Mouse (Mus musculus) adrenal gland, postnatal 14 days (tissue): ENCODE measurements at regions not wholly inside any gene's neighbourhood (a gene's known extent, or its start where the extent isn't known, plus 50 kb on each side); places are given as distances from the start of the nearest gene placed in this dataset.
"Not testable (repeated sequence)": the region's sequence is repeated elsewhere in the genome, so short reads cannot be mapped to it uniquely, and the experiment has no call there.

ENCODE experiments used
- DNase-seq: peaks from one replicate; pipeline ENCODE4 v3.0.0; 2021; ENCODE audit warnings: mixed read lengths

DNA sequence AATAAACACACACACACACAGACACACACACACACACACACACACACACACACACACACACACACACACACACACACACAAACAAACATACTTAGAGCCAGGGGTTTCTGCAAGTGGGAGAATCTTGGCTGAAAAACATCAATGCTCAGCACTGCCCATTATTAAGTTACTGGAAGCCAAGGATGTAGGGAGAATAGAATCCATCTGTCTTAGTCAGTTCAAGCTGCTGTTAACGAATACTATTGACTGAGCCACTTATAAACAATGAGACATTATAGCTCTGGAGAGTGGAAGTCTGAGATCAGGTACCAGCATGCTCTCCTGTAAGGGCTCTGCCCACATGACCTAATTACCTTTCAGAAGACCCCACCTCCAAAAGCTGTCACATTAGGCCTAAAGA is 87.4 kb downstream of the Fam174b start:
- no peak for DNase-seq

- DNase-seq: peak; percentile 27
Observed at GRCm38 (mm10) chr7:73830581-73830980, 90.5 kb downstream of the Fam174b start.

DNA sequence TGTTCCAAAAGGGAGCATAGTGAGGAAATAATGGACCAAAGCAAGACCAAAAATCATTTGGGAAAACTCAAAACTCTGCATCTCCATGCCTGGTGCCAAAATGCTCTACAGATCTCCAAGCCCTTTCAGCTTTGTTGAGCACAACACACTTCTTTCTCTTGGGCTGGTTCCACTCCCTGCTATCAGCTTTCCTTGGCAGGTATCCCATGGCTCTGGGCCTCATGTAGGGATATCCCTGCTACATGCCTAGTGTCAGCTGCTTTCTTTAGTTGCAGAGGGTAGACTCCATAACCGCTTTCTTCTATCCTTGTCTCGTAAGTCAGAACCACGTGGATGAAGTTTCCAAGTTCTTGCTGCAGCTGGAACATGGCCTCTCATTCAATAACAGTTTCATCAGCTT is 100.3 kb downstream of the Fam174b start:
- no peak for DNase-seq

DNA sequence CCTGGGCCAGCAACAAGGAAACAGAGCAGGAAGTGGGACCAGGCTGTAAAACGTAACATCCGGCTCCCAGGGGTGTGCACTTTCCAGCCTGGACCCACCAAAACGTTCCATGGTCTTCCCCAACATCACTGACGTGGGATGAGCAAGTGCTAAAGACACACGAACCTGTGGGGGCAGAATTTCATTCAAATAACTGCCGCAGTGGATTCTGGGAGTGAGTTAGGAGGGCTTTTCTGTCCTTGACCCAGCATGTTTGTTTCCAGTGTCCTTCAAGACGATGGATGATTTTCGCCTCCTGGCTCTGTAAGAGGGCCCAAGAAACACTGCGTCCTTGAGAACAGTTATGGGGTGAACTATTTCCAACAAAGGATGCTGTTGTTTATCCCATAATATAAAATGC is 112.1 kb downstream of the Fam174b start:
- no peak for DNase-seq

GRCm38 (mm10) chr7:73853296-73853950 is 113.3 kb downstream of the Fam174b start:
- not testable (repeated sequence) for DNase-seq

DNA sequence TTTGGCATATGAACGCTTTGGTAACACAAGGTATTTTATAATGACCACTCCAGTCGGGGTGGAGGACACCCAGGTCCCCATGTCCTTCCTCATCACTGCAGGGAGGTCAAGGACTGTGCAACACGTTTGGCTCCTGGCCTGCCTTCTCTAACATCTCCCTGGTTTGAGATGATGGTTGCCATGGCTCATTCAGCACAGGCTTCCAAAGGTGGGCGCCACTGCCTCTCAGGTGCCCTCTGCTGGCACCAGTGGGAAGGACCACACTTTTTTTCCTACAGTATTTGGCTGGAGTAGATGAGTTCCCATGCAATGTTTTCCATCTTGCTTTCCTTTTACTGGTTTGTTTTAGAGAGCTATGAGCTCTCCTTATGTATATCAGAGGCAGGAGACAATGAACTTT is 115.4 kb downstream of the Fam174b start:
- peak; percentile 63 for DNase-seq

- DNase-seq: no peak
Observed at GRCm38 (mm10) chr7:73856908-73857307, 116.8 kb downstream of the Fam174b start.

- DNase-seq: no peak
Observed at GRCm38 (mm10) chr7:73865086-73865485, 125.0 kb downstream of the Fam174b start.

GRCm38 (mm10) chr7:73872181-73872580 is 132.1 kb downstream of the Fam174b start:
- no peak for DNase-seq

- no peak for DNase-seq
Observed at GRCm38 (mm10) chr7:73881252-73882042, 132.0 kb downstream of the St8sia2 start.

- no peak for DNase-seq
Observed at GRCm38 (mm10) chr7:73886152-73886551, 127.3 kb downstream of the St8sia2 start.
